Mouse (Mus musculus) layer of hippocampus, adult 9-11 months (tissue): ENCODE results near the gene Mpp3.
A peak's percentile ranks its signal among the peaks of the same experiment; 100 is the strongest.

ENCODE experiments used
- DNase-seq: peaks from one replicate; pipeline ENCODE4 v3.0.0; 2022

The Mpp3 gene

GRCm38 (mm10) chr11:102037789-102038188 lies 9.5 kb upstream of the Mpp3 start:
- DNase-seq = no peak

DNA sequence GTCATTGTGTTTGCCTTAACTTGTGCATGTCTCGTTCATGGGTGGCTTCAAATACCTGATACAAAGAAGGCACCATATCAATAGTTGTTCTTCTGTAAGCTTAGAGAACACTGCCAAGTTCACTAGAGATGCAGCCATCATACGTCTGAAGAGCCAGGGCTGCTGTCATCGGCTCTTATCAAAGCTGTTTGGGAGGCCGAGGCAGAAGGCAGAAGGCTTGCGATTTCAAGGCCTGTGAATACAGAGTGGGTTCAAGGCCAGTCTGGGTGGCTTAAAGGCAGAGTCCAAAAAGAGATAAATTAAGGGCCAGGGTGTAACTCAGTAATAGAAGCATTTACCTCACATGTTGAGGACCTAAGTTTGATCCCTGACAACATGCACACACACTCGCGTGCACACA lies 8.1 kb upstream of the Mpp3 start:
- no peak for DNase-seq

DNA sequence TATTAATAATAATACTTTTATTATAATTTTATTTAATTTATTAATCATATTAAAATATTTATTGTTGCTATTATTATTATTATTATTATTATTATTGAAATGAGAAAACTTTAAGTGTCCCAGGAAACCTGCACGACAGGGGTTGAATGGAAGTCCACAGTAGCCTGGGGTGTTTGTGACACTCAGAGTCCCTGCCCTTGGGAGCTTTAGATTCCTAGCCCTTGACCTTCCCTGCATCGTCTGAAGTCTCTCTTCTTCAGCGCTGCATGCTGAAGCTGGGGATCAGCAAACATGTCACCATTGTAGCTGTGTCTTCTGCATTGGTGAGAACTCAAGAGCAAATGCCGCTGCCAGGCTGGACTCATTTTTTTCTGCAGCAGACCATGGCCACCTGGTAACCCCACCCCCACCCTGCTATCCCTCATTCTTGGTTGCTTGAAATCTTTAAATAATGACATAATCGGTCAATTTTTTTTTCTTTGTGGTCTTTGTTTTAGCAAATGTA lies 7.2 kb upstream of the Mpp3 start:
- no peak for DNase-seq

- DNase-seq = peak; percentile 70
Measured at GRCm38 (mm10) chr11:102034887-102035286, 6.6 kb upstream of the Mpp3 start.

DNA sequence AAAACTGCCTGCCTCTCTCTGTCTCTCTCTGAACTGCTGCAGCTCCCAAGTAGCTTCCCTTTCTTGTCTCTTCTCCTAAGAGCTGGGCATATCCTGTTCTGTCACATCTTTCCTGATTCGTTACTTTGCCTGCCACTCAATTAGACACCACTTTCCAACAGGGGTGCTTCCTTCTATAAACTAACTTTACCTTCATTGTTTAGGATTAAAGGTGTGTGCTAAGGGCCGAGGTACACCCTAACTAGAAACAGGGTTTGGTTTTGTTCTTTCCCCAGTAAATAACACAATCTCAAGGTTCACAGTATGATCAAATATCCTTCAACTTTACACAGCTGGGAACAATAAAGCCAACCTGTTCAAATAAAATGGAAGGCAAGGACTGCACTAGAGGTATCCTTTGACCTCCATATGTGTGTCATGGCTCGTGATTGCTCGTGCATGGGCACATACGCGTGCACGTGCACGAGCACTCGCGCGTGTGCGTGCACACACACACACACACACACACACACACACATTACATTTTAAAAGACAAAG lies 4.9 kb upstream of the Mpp3 start:
- no peak for DNase-seq

- DNase-seq = no peak
Measured at GRCm38 (mm10) chr11:102031149-102031548, 2.9 kb upstream of the Mpp3 start.

DNA sequence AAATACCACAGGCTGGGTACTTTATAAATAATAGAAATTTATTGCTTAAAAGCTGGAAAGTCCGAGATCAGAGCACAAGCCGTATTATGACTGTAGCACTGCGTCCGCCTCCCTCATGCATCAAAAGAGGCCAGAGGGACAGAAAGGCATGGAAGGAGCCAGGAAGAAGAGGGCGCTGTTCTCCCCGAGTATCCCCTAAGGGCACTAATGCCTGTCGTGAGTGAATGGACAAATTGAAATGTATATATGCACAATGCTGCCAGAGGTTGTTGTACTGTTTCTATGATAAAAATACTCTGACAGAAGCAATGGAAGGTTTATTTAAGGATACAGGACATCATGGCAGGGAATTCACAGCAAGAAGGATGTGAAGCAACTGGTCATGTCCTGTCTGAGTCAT lies 1.7 kb upstream of the Mpp3 start:
- DNase-seq = no peak

DNA sequence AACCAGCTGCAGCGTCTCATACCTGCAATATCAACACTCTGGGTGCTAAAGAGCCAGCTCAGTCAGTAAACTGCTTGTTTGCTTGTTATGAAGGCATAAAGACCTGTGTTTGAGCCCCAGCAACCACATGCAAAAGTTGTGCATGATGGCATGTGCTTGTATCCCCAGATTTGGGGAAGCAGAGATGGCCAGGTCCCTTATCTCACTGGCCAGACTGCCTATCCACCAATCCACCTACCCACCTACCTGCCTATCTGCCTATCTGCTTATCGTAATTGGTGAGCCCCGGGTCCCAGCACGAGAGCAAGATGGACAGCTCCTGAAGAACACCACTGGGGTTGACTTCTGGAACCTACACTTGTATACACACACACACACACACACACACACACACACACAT lies 1.0 kb upstream of the Mpp3 start:
- DNase-seq = no peak

DNA sequence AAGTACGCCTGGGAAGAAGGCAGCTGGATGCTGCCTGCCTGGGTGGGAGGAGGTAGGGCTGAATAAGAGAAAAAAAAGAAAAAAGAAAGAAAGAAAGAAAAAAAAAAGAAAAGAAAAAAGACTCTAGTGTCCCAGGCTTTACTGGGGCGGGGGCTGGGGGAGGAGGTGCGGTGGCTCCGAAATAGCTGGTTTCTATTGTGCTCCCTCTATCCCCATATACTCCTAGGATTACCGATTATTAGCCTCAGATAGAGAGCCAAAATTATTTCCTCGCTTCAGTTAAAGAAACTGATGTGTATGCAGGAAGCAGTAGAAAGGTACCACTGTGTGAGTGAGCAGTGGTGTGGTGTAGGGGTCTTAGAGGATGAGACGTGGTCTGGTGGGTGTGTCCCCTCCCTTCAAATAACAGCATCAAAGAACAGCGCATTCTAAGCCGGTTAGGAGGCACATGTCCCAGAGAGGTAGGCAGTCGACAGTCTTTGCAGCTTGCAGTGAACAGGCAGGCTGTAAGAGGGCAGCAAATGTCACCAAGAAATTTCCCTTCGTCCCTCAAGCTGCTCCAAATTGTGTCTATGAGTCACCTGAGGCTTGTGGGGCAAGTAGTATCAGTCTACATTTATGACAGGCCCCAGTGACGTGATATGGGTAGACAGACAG lies 772 bp downstream of the Mpp3 start:
- DNase-seq = no peak

GRCm38 (mm10) chr11:102026694-102027360 lies 1.4 kb downstream of the Mpp3 start:
- DNase-seq = peak; percentile 56

DNA sequence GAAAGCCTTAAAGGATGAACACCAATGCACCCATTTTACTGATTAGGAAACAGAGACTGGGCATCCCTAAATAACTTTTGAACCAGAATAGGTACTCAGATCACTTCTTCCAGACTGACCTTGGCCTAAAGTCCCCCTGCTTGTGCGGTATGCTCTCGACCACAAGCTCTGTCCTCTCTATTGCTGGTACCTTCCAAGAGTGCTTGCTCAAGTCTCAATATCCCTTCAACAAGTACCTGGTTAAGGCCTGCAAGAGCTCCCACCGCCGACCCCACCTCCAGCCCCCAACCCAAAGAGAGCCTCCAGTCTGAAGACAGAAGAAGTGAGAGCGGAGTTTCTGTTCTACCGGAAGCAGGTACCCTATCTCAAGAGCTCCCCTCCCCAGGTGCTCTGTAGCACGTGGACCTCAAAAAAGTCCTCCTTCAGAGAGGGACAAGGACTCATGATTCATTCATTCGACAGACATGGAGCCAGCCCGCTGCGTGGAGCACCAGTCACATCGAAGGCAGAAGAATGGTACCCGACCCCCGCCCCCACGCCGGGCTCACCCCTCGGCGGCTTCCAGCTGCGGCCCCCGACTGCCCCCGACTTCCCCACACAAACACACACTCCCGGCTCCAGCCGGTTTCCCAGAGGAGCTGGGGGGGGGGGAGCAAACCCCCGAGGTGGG lies 2.1 kb downstream of the Mpp3 start:
- DNase-seq = no peak

- DNase-seq = no peak
Measured at GRCm38 (mm10) chr11:102025354-102025753, 2.9 kb downstream of the Mpp3 start.

DNA sequence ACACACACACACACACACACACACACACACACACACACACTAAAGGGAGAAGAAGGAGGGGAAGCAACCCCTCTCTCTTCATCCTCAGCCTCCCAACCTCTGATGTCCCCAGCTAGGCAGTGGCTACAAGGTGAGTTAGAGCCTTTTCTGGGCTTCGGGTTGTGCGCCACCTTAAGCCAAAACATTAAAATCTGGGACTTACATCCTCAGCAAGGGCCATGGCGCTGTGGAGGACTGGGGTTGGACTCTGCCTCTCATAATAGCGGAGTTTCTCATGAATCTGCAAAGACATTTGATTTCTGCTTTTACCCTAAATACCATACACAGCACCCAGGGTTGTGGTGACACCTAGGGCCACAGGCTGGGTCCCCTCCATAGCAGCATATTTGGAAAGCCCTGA lies 3.4 kb downstream of the Mpp3 start:
- DNase-seq = no peak

DNA sequence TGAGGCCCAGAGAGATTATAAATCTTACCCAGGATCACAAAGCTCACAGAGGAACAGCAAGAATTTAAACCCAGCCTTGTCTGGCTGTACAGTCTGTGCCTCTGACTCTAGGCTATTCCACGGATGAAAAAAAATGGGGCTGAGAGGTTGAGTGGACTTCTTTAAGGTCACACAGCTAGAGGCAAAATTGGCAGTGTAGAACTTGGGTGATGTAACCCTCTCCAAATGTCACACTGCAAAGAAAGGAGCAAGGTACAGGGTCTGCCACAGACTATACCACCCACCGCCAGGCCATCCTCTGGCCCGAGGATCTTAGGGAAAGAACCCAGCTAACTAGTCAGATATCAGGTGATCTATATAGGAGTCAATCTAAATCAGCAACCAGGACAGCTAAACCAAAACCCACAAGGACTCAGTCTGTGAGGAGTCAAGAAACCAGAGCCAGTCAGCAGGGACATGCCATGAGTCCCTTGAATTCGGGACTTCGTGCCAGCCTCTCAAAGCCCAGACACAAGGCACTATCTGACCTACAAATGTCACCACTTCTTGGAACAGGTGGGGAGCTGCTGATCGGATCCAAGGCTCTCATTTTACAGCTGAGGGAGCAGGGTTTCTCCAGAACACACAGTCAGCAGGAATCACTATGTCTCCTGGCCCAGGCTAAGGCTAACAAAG lies 4.0 kb downstream of the Mpp3 start:
- DNase-seq = no peak

DNA sequence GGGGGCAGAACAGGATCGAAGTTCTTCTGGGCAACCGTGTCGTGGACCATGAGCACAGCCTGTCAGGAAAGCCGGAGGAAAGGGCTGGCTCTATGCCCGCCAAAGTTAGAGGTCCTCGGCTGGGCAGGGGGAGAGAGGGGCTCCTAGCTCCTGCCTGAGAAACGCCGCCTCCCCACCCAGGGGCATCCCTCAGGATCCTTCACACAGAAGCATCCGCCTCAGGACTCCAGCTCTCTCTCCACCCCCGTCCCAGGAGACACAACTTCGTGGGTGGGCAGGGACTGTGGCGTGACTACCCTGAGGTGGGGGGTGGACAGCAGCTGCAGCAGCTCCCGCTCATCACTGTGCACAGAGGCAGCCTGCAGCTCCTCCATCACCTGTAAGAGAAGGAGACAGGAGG lies 4.9 kb downstream of the Mpp3 start:
- DNase-seq = no peak

DNA sequence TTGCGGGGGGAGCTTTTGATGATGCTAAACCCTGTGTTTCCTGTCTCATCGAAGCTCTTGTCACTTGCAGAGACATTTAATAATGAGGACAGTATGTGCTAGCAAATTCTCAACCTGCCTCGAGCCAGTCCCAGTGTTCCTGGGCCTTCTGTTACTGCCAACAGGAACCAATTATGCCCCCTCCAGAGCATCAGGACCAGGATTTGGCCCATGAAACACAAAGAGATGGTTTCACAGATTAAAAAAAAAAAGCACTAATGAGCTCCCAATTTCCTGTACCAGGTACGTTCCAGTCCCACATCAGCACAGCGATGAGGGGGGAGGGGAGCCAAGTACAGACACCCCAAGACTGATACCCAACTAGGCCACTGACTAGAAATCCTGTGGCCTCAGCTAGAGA lies 7.1 kb downstream of the Mpp3 start:
- no peak for DNase-seq

DNA sequence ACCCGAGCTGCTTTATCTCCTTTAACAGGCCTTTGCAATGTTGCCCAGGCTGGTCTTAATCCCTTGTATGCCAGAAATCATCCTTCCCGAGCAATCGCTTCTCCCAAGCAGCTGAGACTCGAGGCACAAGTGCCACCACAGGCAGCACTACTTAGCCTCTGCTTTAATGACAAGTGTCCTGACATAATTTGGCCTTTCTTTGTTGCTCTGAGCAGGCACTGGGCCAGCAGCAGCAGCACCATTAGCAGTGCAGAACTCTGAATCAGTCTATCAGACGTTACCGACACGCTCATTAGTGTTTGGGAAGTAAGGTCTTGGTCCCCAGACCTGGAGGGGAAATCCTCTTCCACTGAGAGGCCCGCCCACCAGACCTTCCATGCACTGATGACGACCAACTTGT lies 8.5 kb downstream of the Mpp3 start:
- no peak for DNase-seq

DNA sequence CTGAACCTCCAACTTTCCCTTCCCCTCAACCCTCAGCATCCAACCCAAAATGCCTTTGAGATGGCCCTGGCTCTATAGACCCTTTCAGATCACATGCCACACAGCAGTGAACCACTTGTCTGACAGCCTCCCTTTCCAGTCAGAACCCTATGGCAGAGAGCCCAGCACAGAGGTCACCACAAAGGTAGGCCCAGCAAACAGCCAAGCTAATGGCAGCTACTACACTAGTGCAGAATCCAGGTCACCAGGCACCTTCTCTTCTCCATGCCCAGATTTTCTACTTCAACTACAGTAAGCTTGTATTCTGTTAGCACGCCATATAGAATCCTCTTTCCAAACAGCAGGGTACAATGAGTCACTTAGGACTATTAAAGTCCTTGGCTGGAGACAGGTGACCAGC lies 12.1 kb downstream of the Mpp3 start:
- DNase-seq = no peak

- DNase-seq = no peak
Measured at GRCm38 (mm10) chr11:102015472-102015871, 12.8 kb downstream of the Mpp3 start.

GRCm38 (mm10) chr11:102013201-102013600 lies 15.1 kb downstream of the Mpp3 start:
- no peak for DNase-seq

GRCm38 (mm10) chr11:102011510-102011909 lies 16.8 kb downstream of the Mpp3 start:
- no peak for DNase-seq

- peak; percentile 76 for DNase-seq
Measured at GRCm38 (mm10) chr11:102010140-102010539, 18.1 kb downstream of the Mpp3 start.

DNA sequence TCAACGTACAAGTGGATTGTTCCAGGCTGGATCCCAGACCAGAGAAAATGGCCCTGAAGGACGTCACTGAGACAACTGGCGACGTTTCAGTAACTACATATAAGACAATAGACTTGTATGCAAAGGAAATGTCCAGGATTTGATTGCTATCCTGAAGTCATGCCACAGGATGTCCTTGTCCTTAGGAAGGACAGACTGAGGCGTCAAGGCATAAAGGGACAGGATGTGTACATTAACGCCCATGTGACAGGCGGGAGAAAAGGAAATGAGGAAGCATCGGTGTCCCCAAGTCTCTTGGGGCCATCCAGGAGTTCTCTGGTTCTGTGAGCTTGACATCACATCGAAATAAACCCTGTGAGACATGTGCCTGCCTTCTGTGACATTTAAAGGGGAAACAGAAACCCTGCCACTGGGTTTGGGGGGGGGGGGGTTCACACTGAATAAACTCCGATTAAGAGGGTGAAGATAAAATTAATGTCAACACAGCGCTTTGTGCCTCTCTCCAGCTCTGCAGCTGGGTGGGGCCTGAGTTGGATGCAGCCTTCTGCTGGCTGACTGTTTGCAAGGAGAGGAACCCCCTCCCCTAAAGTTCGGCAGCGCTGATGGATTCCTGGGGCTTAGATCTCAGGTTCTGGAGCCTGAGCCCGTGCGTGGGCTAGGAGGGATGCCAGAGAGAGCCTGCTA lies 19.2 kb downstream of the Mpp3 start:
- DNase-seq = no peak
